Mouse (Mus musculus): ENCODE measurements around the gene Alms1. TPM values are rescaled to one million over a fixed set of nuclear protein-coding genes. Genes with fewer than 3 reads are reported as not detected.

Alms1 gene
- polyA plus RNA-seq, 1 experiment from 2014 or later: 3.2 TPM

Small RNA genes within 50 kb of the gene (microRNA-seq; reads per million reads assigned to microRNA genes)
- gene Gm27317: not detected

Other genes starting within 250 kb of the Alms1 start
- gene Rab11fip5, start 212.9 kb upstream of the Alms1 start, polyA plus RNA-seq (2016; fragmentation: Nextera tagmentation; extraction: Ambion mirVana): 0.68 and 0.79 TPM in 2 replicates
- gene Noto, start 163.6 kb upstream of the Alms1 start, polyA plus RNA-seq (2016; fragmentation: Nextera tagmentation; extraction: Ambion mirVana): not detected in 2 replicates
- 41.6 and 45.4 TPM in 2 replicates for gene Smyd5, start 155.5 kb upstream of the Alms1 start, polyA plus RNA-seq (2016; fragmentation: Nextera tagmentation; extraction: Ambion mirVana)
- gene Cct7, start 136.0 kb upstream of the Alms1 start, polyA plus RNA-seq (2016; fragmentation: Nextera tagmentation; extraction: Ambion mirVana): 457 and 480 TPM in 2 replicates
- 36.9 and 40.8 TPM in 2 replicates for gene Pradc1, start 135.6 kb upstream of the Alms1 start, polyA plus RNA-seq (2016; fragmentation: Nextera tagmentation; extraction: Ambion mirVana)
- gene Fbxo41, start 84.5 kb upstream of the Alms1 start, polyA plus RNA-seq (2016; fragmentation: Nextera tagmentation; extraction: Ambion mirVana): 0.01 and 0.06 TPM in 2 replicates
- not detected in 2 replicates for gene Egr4, start 73.9 kb upstream of the Alms1 start, polyA plus RNA-seq (2016; fragmentation: Nextera tagmentation; extraction: Ambion mirVana)
- gene Nat8f7, start 125.7 kb downstream of the Alms1 start, polyA plus RNA-seq (2016; fragmentation: Nextera tagmentation; extraction: Ambion mirVana): not detected in 2 replicates
- not detected in 2 replicates for gene Nat8f3, start 178.2 kb downstream of the Alms1 start, polyA plus RNA-seq (2016; fragmentation: Nextera tagmentation; extraction: Ambion mirVana)
- not detected in 2 replicates for gene Nat8f6, start 233.4 kb downstream of the Alms1 start, polyA plus RNA-seq (2016; fragmentation: Nextera tagmentation; extraction: Ambion mirVana)
- not detected in 2 replicates for gene Nat8f5, start 233.4 kb downstream of the Alms1 start, polyA plus RNA-seq (2016; fragmentation: Nextera tagmentation; extraction: Ambion mirVana)
- gene Nat8, start 244.6 kb downstream of the Alms1 start, polyA plus RNA-seq (2016; fragmentation: Nextera tagmentation; extraction: Ambion mirVana): not detected in 2 replicates